Mouse (Mus musculus): ENCODE data around the gene Cerk. TPM values are rescaled to one million over a fixed set of nuclear protein-coding genes. Genes with fewer than 3 reads are reported as not detected.
"Not testable (repeated sequence)": the region's sequence is repeated elsewhere in the genome, so short reads cannot be mapped to it uniquely, and the experiment has no call there.

The Cerk gene
- polyA plus RNA-seq, 1 experiment: 42.8 TPM

GRCm38 (mm10) chr15:86213753-86214548, 28.0 kb upstream of the Cerk start, which contains the start of gene Tbc1d22a:
Gene Tbc1d22a (plus strand): TSS chr15:86214459.
- peak within 1 kb of the TSS; percentile 98 for H3K4me3 ChIP-seq (ENCODE audit: insufficient read depth, low read length)
- H3K27ac ChIP-seq (ENCODE audit: insufficient read depth, low read length): peak within 1 kb of the TSS; percentile 42
- TF ChIP-seq CTCF (IDR thresholded peaks at IDR 0.05; ENCODE audit: extremely low read depth, insufficient read depth, low read length) (no peak), POLR2A (IDR thresholded peaks at IDR 0.05; ENCODE audit: extremely low read depth, insufficient read depth, low read length) (peak; percentile 97)
- peaks cover 2% of the 10 kb centered on the region; the same call in 1 of the 2 replicates for H3K4me1 ChIP-seq (ENCODE audit: control insufficient read depth, insufficient read depth, low read length)

GRCm38 (mm10) chr15:86212193-86212592, 26.3 kb upstream of the Cerk start:
- not testable (repeated sequence) for H3K4me3 ChIP-seq (ENCODE audit: insufficient read depth, low read length); H3K27ac ChIP-seq (ENCODE audit: insufficient read depth, low read length); H3K4me1 ChIP-seq (ENCODE audit: control insufficient read depth, insufficient read depth, low read length)

GRCm38 (mm10) chr15:86206385-86206784, 20.4 kb upstream of the Cerk start:
- H3K4me3 ChIP-seq (ENCODE audit: insufficient read depth, low read length): no peak overlapping the region
- no peak overlapping the region for H3K27ac ChIP-seq (ENCODE audit: insufficient read depth, low read length)
- TF ChIP-seq POLR2A (IDR thresholded peaks at IDR 0.05; ENCODE audit: extremely low read depth, insufficient read depth, low read length) (no peak), CTCF (IDR thresholded peaks at IDR 0.05; ENCODE audit: extremely low read depth, insufficient read depth, low read length) (no peak)
- H3K4me1 ChIP-seq (ENCODE audit: control insufficient read depth, insufficient read depth, low read length): no peaks in the 10 kb centered on the region

GRCm38 (mm10) chr15:86205300-86205699, 19.4 kb upstream of the Cerk start:
- Histone ChIP-seq H3K4me1 (ENCODE audit: control insufficient read depth, insufficient read depth, low read length) (no peaks in the 10 kb centered on the region), H3K27ac (ENCODE audit: insufficient read depth, low read length) (no peak overlapping the region)
- TF ChIP-seq CTCF (IDR thresholded peaks at IDR 0.05; ENCODE audit: extremely low read depth, insufficient read depth, low read length) (peak; percentile 49), POLR2A (IDR thresholded peaks at IDR 0.05; ENCODE audit: extremely low read depth, insufficient read depth, low read length) (no peak)

GRCm38 (mm10) chr15:86203942-86204561, 18.1 kb upstream of the Cerk start:
- H3K4me1 ChIP-seq (ENCODE audit: control insufficient read depth, insufficient read depth, low read length): peaks cover 4% of the 10 kb centered on the region; the same call in 1 of the 2 replicates
- H3K4me3 ChIP-seq (ENCODE audit: insufficient read depth, low read length): no peak overlapping the region
- TF ChIP-seq POLR2A (IDR thresholded peaks at IDR 0.05; ENCODE audit: extremely low read depth, insufficient read depth, low read length) (no peak), CTCF (IDR thresholded peaks at IDR 0.05; ENCODE audit: extremely low read depth, insufficient read depth, low read length) (no peak)

More at GRCm38 (mm10) chr15:86205300-86205699, 19.4 kb upstream of the Cerk start:
- H3K4me3 ChIP-seq (ENCODE audit: insufficient read depth, low read length): no peak overlapping the region

GRCm38 (mm10) chr15:86203292-86203793, 17.4 kb upstream of the Cerk start:
- TF ChIP-seq CTCF (IDR thresholded peaks at IDR 0.05; ENCODE audit: extremely low read depth, insufficient read depth, low read length) (no peak), POLR2A (IDR thresholded peaks at IDR 0.05; ENCODE audit: extremely low read depth, insufficient read depth, low read length) (no peak)
- no peak overlapping the region for H3K4me3 ChIP-seq (ENCODE audit: insufficient read depth, low read length)
- peaks cover 4% of the 10 kb centered on the region; the same call in 1 of the 2 replicates for H3K4me1 ChIP-seq (ENCODE audit: control insufficient read depth, insufficient read depth, low read length)
- H3K27ac ChIP-seq (ENCODE audit: insufficient read depth, low read length): no peak overlapping the region

More at GRCm38 (mm10) chr15:86203942-86204561, 18.1 kb upstream of the Cerk start:
- H3K27ac ChIP-seq (ENCODE audit: insufficient read depth, low read length): no peak overlapping the region

GRCm38 (mm10) chr15:86202640-86203039, 16.7 kb upstream of the Cerk start:
- H3K4me1 ChIP-seq (ENCODE audit: control insufficient read depth, insufficient read depth, low read length): peaks cover 4% of the 10 kb centered on the region; the same call in 1 of the 2 replicates
- H3K4me3 ChIP-seq (ENCODE audit: insufficient read depth, low read length): no peak overlapping the region
- TF ChIP-seq CTCF (IDR thresholded peaks at IDR 0.05; ENCODE audit: extremely low read depth, insufficient read depth, low read length): no peak
- no peak for TF ChIP-seq POLR2A (IDR thresholded peaks at IDR 0.05; ENCODE audit: extremely low read depth, insufficient read depth, low read length)
- H3K27ac ChIP-seq (ENCODE audit: insufficient read depth, low read length): no peak overlapping the region

- peaks cover 4% of the 10 kb centered on the region; the same call in 1 of the 2 replicates for H3K4me1 ChIP-seq (ENCODE audit: control insufficient read depth, insufficient read depth, low read length)
- no peak overlapping the region for H3K27ac ChIP-seq (ENCODE audit: insufficient read depth, low read length)
- no peak for TF ChIP-seq CTCF (IDR thresholded peaks at IDR 0.05; ENCODE audit: extremely low read depth, insufficient read depth, low read length)
- no peak for TF ChIP-seq POLR2A (IDR thresholded peaks at IDR 0.05; ENCODE audit: extremely low read depth, insufficient read depth, low read length)
- H3K4me3 ChIP-seq (ENCODE audit: insufficient read depth, low read length): no peak overlapping the region
Measured at GRCm38 (mm10) chr15:86201696-86202330, 15.9 kb upstream of the Cerk start.

- Histone ChIP-seq H3K4me1 (ENCODE audit: control insufficient read depth, insufficient read depth, low read length) (peaks cover 4% of the 10 kb centered on the region; the same call in 1 of the 2 replicates), H3K27ac (ENCODE audit: insufficient read depth, low read length) (0 out of 2 replicates have a peak overlapping the region, but pooled peaks have one; percentile 17), H3K4me3 (ENCODE audit: insufficient read depth, low read length) (no peak overlapping the region)
- TF ChIP-seq CTCF (IDR thresholded peaks at IDR 0.05; ENCODE audit: extremely low read depth, insufficient read depth, low read length): no peak
- TF ChIP-seq POLR2A (IDR thresholded peaks at IDR 0.05; ENCODE audit: extremely low read depth, insufficient read depth, low read length): no peak
Measured at GRCm38 (mm10) chr15:86201095-86201494, 15.2 kb upstream of the Cerk start.

Data from cortical plate, adult 2 months (tissue).